Mouse (Mus musculus) ovary, postnatal 10 days (tissue): ENCODE data around the gene Raver1.

ENCODE experiments used
- DNase-seq: peaks from one replicate; pipeline ENCODE4 v3.0.0; 2022; ENCODE audit warnings: low spot score

Gene Raver1

GRCm38 (mm10) chr9:21041308-21041707 lies 50.5 kb downstream of the Raver1 start:
- DNase-seq, result no peak

GRCm38 (mm10) chr9:21039779-21040178 lies 52.0 kb downstream of the Raver1 start:
- no peak for DNase-seq

- no peak for DNase-seq
These were observed 54.3 kb downstream of the Raver1 start for GRCm38 (mm10) chr9:21037481-21037891.

GRCm38 (mm10) chr9:21036666-21037065 lies 55.1 kb downstream of the Raver1 start:
- no peak for DNase-seq

GRCm38 (mm10) chr9:21036161-21036560 lies 55.6 kb downstream of the Raver1 start:
- no peak for DNase-seq

- no peak for DNase-seq
These were observed 56.2 kb downstream of the Raver1 start for GRCm38 (mm10) chr9:21035586-21035985.

- DNase-seq, result no peak
These were observed 57.2 kb downstream of the Raver1 start for GRCm38 (mm10) chr9:21034481-21035085.

- DNase-seq, result peak; percentile 48
These were observed 58.7 kb downstream of the Raver1 start for GRCm38 (mm10) chr9:21033136-21033535.

- DNase-seq, result no peak
These were observed 59.3 kb downstream of the Raver1 start for GRCm38 (mm10) chr9:21032491-21032890.

- DNase-seq, result no peak
These were observed 59.9 kb downstream of the Raver1 start, which contains the start of gene Icam5 for GRCm38 (mm10) chr9:21031896-21032351. TSS of gene Icam5 (plus strand) at chr9:21032073.

- no peak for DNase-seq
These were observed 60.4 kb downstream of the Raver1 start for GRCm38 (mm10) chr9:21031251-21031895.

- peak; percentile 47 for DNase-seq
These were observed 61.0 kb downstream of the Raver1 start for GRCm38 (mm10) chr9:21030781-21031250.

GRCm38 (mm10) chr9:21030055-21030600 lies 61.7 kb downstream of the Raver1 start:
- no peak for DNase-seq

- DNase-seq, result peak; percentile 64
These were observed 62.3 kb downstream of the Raver1 start, which contains the start of gene Icam4 for GRCm38 (mm10) chr9:21029291-21030054. TSS of gene Icam4 (plus strand) at chr9:21029373.

- no peak for DNase-seq
These were observed 63.2 kb downstream of the Raver1 start for GRCm38 (mm10) chr9:21028560-21029110.

GRCm38 (mm10) chr9:21027774-21028290 lies 64.0 kb downstream of the Raver1 start:
- no peak for DNase-seq

- DNase-seq, result no peak
These were observed 65.0 kb downstream of the Raver1 start for GRCm38 (mm10) chr9:21026849-21027248.

- DNase-seq, result no peak
These were observed 66.5 kb downstream of the Raver1 start for GRCm38 (mm10) chr9:21025258-21025810.
